Mouse (Mus musculus): ENCODE measurements at regions not wholly inside any gene's neighbourhood (a gene's known extent, or its start where the extent isn't known, plus 50 kb on each side); places are given as distances from the start of the nearest gene placed in this dataset.

DNA sequence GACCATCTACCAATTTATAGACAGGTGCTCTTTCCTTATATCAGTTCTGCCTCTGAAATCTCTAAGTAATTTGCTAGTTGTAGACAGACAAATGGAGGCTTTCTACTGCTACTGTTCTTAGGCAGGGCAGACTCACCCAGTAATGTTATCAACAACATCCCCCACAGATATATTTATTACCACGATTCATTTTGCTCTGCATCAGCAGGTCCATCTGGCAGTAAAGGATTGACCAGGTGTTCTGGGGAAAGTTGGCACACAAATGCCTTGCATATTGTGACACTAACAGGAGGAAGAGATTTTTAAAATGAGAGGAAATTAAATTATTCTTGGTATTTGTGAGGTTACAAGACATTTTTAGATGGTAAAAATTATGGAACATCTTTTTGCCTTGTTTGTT lies 627.3 kb upstream of the Tmprss15 start:
- intact Hi-C loops (cut with DNase I) = no loop called here
- DNase-seq = no peak

DNA sequence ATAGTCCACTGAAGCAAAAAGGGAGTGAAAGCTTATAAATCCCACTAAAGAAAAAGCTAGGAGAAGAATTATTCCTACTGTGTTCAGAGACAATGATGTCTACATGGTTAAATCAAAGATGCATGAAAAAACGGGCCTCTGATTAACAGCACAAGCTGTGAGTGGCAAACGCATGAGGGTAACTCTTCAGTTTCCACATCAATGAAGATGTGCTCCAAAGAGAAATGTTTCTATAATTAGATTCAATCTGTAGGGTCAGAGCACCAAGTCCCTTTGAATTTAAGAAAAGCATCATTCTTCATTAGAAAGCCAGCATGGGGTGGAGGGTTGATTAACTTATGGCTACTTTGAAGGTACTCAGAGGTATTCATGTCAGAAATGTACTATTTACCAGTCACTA lies 601.5 kb upstream of the Tmprss15 start:
- intact Hi-C loops (cut with DNase I) = no loop called here
- no peak for DNase-seq

DNA sequence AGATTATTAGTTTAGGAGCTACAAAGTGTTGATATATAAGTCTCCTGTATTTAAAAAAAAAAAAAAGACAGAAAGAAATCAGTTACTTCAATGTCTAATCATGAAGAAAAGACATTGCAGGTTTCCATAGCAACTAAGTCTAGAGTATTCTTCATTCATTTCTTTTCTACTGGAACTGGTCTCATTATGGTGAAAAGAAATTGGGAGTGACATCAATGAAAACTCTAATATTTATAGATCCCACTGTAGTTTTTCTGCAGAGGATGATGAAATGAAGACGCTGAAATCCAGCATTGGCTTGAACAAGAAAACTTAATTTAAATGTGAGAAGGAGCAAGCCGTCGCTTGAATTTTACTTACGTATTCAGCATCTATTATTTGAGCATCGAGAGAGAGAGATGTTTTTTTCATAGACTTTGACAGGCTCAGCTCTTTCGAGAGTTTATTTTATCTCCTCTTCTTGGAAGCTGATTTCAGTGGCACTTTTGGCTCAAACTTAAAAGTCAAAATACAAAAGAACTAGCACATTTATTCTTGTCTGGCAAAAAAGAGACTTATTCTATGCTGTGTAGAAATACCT lies 560.4 kb upstream of the Tmprss15 start:
- intact Hi-C loops (cut with DNase I) = no loop called here
- DNase-seq = no peak

DNA sequence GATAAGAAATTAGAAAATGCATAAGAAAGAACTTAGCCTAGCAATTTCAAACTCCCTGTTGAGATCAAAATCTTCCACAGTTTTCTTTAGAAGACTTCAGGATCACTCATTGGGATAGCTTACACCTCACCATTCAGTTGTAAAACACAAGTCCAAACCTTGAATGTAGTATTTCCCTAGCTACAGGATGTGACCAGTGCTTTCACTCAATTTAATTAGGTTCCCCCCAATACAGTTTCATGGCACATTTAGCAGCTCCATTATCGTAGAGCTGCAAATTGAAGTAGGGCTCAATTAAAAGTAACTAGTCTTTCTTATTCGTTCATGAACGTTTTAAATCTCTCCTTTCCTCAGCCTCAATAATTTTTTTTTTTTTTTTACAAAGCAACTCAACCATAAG lies 550.0 kb upstream of the Tmprss15 start:
- DNase-seq = no peak
- intact Hi-C loops (cut with DNase I) = no loop called here

DNA sequence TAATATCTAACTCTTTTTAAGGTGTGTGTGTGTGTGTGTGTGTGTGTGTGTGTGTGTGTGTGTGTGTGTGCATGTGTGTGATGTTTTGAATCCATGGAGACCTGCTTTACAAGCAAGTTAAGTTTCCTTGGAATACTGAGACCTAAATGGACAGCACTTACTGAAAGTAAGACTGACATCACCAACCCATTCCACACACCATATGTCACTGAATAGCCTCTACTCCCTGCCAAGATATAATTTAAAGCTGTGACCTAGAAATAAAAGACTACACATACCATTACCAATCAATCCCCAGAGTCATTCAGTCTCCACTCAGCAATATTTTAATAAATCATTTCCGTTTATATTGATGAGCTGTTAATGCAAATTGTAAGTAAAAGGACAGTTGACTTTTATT lies 536.2 kb upstream of the Tmprss15 start:
- no peak for DNase-seq

DNA sequence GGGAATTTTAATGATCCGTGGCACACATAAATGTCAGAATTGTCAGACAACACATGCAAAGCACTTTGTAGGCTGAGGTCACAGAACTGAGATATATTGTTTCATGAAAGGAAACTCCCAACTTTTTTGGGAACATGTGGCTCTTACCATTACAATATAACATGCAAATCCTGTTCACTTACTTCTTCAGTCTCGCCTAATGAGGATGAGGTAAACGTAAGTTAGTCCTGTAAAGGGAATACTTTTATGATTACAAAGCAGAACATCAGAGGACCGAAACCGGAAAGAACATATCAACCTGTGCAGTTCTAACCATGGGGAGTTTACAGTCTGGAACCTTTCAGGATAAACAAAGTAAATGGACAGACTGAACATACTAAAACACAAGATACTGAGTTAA lies 520.1 kb upstream of the Tmprss15 start:
- intact Hi-C loops (cut with DNase I) = no loop called here
- DNase-seq = no peak

More for the DNA sequence above, 536.2 kb upstream of the Tmprss15 start:
- intact Hi-C loops (cut with DNase I) = no loop called here

DNA sequence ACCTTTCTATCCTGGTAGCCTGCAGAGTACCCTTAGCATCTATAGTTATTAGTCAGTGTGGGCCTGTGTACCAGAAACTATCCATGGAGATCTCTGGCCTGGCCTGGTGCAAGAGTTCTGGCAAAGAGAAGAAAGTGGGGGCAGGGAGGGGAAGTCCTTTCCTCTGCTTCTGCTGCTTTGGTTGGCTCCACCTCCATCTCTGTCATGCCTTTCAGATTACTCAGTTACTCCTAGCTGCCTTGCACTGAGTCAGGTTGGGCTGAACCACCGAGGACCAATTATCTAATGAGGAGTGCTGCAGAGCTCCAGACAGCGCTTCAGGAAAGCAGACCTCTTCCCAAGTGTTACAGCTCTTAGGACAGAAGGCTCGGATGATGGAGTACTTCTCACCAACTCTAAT lies 500.0 kb upstream of the Tmprss15 start:
- intact Hi-C loops (cut with DNase I) = no loop called here
- no peak for DNase-seq

DNA sequence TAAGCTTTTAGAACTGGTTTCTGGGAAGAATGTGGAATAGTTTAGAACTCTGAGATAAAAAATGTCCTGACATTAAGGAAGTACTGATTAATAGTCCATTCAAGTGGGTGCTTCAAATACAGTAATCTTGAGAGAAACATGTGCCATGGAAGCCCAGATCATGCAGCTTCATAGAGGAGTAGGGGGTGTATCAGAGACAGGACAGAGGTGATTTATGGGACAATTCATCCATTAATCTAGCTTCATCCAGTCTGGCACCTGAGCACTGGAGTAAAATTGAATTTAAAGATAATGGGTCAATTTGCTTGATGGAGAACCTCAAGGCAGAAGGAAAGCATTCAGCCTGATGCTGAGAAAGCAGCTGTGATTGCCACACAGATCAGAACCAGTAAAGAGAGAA lies 494.8 kb upstream of the Tmprss15 start:
- intact Hi-C loops (cut with DNase I) = no loop called here
- DNase-seq = no peak

DNA sequence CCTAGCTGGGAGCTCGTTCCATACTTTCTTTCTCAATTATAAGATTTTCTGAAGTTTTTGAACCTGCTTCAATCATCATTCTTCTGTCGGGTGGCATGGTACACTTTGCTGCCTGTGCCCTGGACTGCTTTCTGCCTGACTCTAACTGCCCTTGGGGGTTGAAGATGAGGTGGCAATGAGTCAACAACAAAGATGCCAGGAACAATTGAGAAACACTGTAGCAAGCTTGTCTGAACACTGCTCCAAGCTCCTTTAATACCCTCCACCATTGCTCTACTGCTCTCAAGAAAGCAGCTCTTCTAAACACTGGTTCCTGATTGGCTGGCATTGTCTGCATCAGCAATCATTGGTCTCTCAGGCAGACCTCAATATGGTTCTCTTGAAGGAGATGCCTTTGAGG lies 480.0 kb upstream of the Tmprss15 start:
- no peak for DNase-seq
- intact Hi-C loops (cut with DNase I) = no loop called here

DNA sequence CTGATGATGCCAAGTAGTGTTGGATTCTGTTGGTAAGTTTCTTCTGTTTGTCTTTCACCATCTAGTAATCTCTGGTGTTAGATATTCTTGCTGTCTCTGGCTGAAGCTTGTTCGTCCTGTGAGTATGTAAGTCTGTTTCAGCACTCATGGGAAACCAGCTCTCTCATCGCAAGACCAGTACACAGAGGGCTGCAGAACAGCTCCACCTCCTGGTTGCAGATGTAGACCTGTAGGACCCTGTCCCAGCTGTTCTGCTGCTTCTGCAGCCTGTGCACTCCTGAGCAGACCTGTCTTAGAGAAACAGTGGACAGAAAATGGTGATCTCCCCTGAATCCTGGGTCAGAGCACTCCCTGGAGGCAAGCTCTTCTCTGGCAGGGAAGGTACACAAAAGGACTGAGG lies 443.5 kb upstream of the Tmprss15 start:
- peak in 1 of 2 experiments; percentile 16 for DNase-seq
- intact Hi-C loops (cut with DNase I) = loop anchor here (5.0 kb wide), 1 partner anchor 367 kb away; no protein-coding TSS in a partner anchor

DNA sequence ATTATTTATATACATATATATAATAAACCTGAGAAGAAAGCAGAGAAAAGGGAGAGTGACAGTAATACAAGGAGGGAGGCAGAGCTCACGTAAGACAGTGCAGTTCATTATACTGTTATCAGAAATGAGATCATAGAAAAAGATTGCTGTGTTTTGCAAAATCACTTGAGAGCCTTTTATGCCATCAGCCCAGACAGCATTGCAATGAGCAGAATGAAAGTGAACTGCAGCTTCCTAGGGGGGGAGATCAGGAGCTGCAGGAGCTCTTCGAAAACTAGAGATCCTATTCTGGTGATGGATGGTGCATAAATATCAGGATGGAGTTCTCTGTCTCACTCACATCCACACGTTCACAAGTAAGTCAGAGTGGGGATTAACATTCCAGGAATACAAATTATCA lies 401.6 kb upstream of the Tmprss15 start:
- DNase-seq = no peak
- intact Hi-C loops (cut with DNase I) = no loop called here

DNA sequence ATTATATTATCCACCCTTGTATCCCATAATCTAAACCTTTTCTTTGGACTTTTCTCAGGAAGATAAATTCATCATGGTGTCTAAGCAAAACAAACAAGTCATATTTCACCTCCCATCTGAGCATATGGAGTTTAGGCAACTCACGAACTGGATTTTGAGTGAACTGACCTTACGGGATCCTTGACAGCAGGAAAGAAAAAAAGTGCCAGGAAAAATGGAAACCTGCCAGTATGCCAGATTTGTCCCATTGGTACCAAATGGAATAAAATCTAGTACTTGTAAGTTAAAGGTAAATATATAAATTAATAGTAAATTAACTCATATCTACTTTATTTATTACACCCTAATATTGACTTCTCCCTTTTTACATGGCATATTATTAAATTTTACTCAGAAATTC lies 360.0 kb upstream of the Tmprss15 start:
- no peak for DNase-seq
- intact Hi-C loops (cut with DNase I) = no loop called here

DNA sequence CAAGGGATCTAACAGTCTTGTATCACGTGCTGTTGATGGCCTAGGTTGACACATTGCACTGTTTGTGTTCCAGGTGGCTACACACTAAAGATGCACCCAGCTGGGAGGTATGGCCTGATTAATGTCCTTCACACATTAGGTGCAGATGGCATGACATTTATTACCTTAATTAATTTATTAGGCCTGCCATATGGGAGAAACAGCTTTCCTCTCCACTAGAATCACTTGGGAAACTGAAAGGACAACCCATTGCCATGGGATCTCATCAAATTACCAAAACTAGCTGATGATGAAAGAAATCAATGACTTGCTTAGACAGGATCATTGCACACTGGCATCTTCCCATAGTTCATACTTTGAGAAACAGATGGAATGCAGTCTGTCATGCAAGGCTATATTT lies 358.8 kb upstream of the Tmprss15 start:
- intact Hi-C loops (cut with DNase I) = no loop called here
- DNase-seq = no peak

DNA sequence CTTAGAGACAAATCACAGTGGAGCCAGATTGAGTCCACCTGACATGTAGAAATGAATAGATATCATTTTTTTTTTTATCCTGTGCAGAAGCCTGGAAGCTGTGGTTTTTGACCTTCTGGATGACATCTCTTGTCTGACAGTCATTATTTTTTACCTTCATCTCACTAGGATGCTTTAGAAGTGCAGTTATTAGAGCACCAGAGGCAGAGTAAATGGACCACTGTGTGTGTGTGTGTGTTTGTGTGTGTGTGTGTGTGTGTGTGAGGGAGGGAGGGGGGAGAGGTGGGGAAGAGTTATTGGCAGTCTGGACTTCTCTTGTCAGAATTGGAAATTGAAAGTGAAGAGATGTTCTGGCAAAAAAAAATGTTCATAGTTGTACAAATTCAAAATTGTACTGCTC lies 316.5 kb upstream of the Tmprss15 start:
- DNase-seq = no peak
- intact Hi-C loops (cut with DNase I) = no loop called here

DNA sequence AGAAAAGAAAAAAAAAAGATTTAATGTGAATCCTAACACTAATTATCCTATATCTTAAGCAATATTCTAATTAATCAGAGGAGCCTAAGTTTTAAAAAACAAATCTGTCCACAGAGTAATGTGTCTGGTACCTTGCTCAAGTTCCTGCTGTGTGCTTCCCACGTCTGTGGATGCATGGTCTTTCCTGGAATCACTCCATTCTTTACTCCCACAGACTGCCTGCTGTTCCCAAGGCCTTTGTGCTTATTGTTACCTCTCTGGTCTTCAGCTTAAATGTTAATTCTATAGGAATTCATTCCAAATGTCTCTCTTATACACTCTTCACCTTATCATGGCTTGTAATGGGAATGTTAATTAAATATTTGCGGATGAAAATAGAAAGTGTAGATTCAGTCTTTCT lies 315.3 kb upstream of the Tmprss15 start:
- intact Hi-C loops (cut with DNase I) = no loop called here
- DNase-seq = no peak

DNA sequence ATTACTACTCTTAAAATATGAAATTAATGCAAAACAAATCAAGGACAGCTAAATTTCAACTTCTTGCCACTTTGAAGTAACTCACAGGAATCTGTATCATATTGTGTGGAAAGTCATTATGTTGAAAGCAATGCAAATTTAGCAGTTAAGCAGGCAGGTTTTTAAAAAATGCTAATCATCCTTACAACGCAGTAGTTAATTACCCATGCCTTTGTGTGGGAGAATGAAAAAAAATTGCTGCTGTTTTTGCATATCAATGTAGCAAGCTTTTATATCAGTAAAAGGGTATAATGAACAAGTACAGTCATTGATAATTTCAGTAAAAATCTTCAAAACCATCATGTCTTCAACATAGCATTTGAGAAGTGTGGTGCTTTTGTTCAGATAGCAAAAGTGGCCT lies 313.2 kb upstream of the Tmprss15 start:
- intact Hi-C loops (cut with DNase I) = no loop called here
- no peak for DNase-seq

DNA sequence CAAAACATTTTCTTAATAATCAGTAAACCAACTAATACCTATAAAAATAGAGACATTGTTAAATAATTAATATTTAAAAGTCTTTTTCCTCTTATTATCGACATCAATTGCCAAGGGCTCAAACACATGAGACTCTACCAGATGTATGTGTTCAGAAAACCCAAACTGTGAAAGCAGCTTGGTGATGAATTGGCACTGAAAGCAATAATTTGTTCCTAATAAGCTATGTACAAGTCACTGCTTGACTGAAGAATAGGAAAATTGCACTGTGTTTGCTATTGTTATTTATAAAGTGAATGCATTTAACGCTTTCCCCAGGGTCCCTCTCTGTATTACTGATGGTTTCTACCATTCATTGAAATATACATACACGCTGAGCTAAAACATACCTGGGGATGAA lies 309.2 kb upstream of the Tmprss15 start:
- intact Hi-C loops (cut with DNase I) = no loop called here
- no peak for DNase-seq

DNA sequence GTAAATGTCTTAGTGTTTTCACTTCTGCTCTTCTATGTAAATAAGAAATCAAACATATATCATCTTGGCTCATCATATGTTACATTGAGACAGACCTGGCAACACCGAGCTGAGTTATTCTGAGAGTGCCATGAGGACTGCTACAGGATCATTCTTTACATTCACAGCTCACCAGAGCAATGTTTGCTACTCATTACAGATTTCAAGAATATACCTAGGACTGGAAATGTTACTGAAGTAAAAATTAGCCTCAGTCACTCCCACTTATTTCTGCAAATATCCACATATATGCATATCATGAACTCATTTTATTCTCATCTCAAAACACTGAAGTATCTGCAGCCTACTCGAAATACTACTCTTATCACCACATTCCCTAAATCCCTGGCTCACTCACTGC lies 307.6 kb upstream of the Tmprss15 start:
- intact Hi-C loops (cut with DNase I) = no loop called here
- DNase-seq = no peak

DNA sequence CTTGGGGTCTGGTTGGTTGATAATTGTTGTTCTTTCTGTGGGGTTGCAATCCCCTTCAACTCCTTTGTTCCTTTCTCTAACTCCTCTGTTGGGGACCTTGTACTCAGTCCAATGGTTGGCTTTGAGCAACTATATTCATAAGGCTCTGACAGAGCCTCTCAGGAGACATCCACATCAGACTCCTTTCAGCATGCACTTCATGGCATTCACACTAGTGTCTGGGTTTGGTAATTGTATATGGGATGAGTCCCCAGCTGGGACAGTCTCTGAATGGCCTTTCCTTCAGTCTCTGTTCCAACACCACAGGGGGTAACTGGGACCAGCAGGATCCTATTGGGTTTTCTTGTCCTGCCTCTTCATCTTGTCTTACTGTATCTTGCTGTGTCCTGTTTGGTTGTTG lies 303.5 kb upstream of the Tmprss15 start:
- intact Hi-C loops (cut with DNase I) = no loop called here
- DNase-seq = no peak

DNA sequence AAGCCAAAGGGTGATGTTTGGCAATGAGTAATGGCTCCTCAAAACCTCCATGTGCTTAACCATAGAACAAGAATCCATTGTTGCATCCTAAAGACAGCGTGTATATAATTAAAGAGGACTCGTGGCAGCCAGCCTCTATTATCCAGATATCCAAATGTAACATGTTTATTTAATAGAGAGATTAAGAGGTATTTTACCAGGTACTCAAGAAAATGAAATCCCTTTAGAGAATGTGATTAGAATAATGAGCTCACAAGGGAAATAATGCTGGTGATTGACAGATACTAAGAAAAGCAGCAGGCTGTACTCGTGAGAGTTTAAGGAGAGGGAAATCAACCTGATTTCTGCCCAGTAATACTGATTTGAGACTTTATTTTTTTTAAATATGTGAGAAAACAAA lies 295.5 kb upstream of the Tmprss15 start:
- DNase-seq = no peak
- intact Hi-C loops (cut with DNase I) = no loop called here

DNA sequence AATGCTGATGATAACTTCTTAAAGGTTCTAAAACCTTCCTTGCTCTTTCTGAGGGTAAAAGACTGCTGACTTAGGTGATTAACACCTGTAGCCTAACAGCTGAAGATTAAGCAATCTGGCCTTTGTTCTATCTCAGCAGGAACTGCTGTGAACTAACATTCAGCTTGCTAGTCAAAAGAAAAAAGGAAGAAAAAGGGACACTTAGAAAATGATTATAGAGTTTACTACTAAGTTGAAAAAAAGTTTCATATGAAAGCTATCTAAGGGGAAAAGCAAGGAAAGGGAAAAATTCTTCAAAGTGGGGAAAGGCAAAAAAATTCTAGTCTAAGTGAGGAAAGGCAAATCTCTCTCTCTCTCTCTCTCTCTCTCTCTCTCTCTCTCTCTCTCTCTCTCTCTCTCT lies 259.2 kb upstream of the Tmprss15 start:
- DNase-seq = no peak
- intact Hi-C loops (cut with DNase I) = no loop called here

DNA sequence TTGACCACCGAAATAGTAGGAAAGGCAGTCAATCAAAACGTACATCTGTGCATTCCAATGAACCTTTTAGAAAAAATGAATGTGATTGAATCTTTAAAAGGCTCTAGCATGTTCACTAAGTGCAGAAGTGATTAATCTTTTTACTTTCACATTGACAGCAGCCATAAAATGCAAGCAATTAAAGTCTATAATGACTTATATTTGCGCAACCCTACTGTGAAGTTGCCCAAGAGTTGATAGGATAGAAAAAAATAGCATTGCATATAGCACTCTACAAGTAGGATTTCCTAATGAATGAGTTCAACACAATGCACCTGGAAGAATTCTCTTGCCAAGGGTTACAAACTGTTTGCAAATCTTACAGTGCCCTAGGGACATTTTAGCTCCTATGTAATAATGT lies 251.6 kb upstream of the Tmprss15 start:
- DNase-seq = no peak
- intact Hi-C loops (cut with DNase I) = no loop called here

DNA sequence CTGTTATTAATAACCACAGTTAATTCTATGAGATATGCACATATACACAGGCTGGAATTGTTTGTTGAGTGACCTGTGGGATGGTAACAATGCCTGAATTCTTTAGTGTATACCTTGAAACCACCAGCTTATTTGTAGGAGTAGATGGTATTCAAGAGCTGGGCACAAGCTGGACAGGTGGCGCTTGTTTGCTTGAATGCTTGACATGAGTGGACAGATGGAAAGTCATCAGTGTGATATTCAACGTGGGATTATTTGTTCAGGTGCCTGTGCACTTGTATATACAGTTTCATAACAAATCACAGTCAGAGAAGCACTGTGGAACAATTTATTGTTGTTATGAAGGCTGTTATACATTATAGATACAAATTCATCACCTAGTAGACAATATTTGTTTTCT lies 245.5 kb upstream of the Tmprss15 start:
- no peak for DNase-seq

More for the DNA sequence above, 245.5 kb upstream of the Tmprss15 start:
- intact Hi-C loops (cut with DNase I) = no loop called here
